Mouse (Mus musculus): ENCODE results near the gene Mrps31.

The Mrps31 gene

DNA sequence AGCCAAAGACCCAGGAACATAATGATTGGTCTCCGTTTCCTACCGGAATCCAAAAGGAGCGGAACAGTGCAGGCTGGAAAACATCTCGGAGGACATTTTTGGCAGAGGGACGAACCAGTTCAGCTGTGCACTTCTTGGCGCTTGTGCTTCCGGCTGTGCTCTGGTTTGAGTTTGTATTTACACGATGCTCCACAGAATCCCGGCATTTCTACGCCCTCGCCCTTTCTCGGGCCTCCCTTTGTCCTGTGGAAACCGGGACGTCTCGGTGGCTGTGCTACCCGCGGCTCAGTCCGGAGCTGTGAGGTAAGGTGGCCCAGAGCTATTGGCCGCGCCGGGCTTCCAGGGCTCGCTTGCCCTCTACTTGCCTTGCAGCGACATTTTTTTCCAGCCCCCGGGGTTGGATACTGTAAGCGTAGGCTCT is at the start of gene Mrps31:
Gene Mrps31 (plus strand): TSS at position 80 of the 421 bp plus-strand sequence.
- DNase-seq (ENCODE audit: low read depth), result peak; percentile 91

DNA sequence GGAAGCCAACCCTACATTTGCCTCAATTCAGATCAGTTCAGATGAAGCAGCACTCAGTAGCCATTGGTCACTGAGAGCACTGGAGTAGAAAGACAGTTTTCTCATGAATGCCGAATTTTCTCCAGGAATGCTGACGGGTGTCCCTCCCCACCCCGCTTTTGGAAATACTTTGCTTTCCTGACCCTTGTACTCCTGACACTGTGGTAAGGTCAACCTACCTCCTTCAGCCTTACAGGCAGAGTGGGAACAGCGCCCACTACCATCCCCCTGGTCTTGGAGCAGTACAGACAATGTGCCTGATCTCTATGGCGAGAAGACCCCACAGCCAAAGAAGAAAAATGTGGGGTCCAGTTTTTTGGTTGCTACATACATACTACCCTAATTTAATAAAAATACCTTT is 34.9 kb upstream of the Mrps31 start:
- DNase-seq (ENCODE audit: low read depth), result no peak

DNA sequence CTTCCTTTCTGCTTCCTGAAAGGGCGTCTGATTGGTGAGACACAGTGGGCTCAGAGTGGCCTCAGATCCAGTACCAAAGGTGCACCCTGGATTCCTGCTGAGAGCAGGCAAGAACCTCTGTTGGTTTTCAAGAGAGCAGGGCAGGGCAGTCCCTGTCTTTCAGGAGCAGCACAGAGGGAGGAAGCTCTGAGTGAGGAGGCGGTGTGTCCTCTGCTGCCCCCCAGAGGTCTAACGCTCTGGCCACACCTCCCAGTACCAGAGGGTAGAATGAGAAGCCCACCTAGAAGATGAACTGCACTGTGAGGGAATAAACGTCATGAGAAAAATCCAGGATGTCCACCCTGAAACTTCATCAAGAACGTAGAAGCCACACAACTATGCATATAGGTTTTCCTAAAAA is 34.3 kb upstream of the Mrps31 start:
- peak; percentile 25 for DNase-seq (ENCODE audit: low read depth)

- DNase-seq (ENCODE audit: low read depth), result no peak
Observed at GRCm38 (mm10) chr8:22380934-22381333, 30.2 kb upstream of the Mrps31 start.

DNA sequence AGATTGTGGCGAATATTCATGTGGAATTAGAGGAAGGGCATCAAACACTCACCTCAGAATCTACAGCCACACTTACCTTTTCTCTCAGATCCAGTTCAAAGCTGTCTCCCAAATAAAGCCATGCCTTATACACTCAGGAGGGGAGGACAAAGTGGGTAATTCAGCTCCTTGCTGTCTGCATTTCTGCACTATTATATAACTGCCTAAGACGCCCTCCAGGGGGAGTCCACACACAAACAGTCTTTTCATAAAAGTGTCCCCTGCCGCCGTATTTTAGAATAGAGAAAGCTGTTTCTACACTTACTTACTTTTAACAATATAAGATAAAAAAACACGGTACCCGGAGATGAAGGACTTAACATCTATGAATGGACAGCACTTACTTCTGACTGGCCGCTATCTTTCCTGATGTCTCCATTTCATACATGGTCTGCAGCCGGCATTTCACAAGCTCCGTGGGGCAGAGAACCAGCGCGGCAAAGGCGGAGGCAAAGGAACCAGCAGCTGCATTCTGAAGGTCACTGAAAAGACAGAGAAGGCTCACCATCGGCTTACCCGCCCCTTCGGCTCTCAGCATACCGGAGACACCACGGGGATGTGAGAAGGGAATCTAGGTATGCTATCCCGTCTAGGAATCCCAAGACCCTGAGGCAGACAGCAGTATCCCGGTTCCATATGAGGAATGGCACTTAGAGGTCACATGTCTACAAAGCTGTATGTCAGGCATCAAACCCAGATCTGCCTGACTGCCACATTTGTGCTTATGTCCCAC is 28.2 kb upstream of the Mrps31 start:
- DNase-seq (ENCODE audit: low read depth), result no peak

DNA sequence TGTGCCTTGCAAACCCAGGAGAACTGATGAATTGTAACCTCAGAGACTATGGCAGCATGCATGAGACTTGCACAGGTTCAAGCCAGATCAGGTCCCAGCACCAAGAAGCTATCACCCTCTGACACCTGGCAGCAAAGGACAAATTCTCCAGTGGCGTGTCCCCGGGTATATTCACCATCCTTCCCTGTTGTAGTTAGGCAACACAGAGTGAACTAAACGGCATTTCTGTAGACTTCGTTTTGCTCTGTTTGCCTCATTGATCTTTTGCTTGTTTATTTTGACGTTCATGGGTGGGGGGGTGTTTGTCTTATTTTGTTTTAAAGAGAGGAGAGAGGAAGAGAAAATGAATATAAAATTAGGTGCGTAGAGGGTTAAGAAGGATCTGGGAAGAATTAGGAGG is 26.0 kb upstream of the Mrps31 start:
- no peak for DNase-seq (ENCODE audit: low read depth)

DNA sequence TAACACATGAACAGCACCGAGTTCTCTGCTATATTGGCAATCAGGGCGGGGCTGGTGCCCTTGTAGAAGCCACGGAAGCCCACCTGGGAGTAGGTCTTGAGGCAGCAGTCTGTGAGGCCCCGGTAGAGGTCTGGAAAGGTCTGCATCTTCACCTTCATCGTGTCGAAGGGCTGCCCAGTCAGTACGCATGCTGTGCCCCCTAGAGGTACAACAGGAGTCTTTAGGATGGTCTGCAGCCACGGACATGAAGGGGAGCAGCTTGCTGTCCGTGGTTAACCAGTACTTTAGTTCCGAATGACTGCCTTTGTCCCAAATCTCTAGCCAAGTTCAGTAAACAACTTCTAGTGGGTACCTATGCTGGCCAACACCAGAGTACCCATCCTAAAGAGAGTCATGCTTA is 21.3 kb upstream of the Mrps31 start:
- DNase-seq (ENCODE audit: low read depth), result no peak

- DNase-seq (ENCODE audit: low read depth), result no peak
Observed at GRCm38 (mm10) chr8:22390766-22391463, 20.2 kb upstream of the Mrps31 start.

GRCm38 (mm10) chr8:22394471-22394870 is 16.7 kb upstream of the Mrps31 start:
- no peak for DNase-seq (ENCODE audit: low read depth)

GRCm38 (mm10) chr8:22395256-22395655 is 15.9 kb upstream of the Mrps31 start:
- DNase-seq (ENCODE audit: low read depth), result no peak

DNA sequence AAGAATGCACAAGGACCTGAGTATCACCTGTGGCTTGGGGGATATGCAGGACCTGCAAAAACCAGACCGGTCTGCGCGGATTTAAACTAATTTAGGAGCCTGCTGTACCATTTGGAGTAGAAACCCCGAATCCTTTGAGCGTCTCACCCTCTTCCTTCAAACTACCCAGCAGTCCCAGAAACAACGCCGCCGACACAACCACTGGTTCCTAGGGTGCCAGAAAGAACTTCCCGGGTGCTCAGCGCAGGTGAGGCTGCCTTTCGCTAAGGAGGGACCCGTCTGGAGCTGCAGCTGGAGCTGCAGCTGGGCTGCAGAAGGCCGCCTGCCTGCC is 13.4 kb upstream of the Mrps31 start:
- no peak for DNase-seq (ENCODE audit: low read depth)

GRCm38 (mm10) chr8:22398142-22398951 is 12.8 kb upstream of the Mrps31 start, which contains the start of gene Slc25a15:
Gene Slc25a15 (minus strand): TSS chr8:22398597.
- DNase-seq (ENCODE audit: low read depth), result peak; percentile 68

GRCm38 (mm10) chr8:22399285-22399880 is 11.8 kb upstream of the Mrps31 start:
- DNase-seq (ENCODE audit: low read depth), result no peak

DNA sequence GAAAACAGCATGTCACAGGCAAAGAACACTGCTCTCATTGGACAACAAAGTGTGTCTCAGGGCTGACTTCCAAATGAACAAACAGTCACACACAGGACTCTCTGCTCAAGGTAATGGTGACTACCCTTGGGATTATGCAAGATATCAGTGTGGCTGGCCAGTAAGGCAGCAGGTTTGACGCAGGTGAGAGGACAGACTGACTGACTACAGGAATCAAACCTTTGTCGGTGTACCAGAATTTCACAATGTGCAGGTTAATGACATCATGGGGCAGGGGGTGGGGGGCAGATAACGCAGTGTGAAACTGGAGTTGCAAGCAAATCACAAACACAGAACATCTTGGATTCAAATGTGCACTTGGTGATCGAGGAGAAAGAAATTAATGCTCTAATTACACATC is 10.6 kb upstream of the Mrps31 start:
- DNase-seq (ENCODE audit: low read depth), result no peak

GRCm38 (mm10) chr8:22403235-22403634 is 7.9 kb upstream of the Mrps31 start:
- no peak for DNase-seq (ENCODE audit: low read depth)

DNA sequence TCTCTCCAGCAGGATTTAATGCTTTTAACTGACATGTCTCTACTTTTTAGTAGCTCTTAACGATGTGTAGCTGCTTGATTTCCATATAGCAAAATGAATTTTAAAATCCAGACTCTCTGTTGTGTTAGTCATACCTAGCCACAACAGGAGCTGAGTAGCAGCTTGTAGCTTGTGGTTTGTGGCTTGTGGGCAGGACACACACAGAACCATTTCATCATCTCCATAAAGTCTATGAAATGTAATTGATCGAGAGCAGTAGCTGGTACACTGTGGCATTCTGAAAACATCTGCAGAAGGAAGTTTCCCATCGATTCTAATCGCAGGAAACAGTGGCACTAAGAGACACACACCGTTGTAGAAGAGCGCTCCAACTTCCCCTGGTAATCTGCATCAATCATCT is 5.4 kb upstream of the Mrps31 start:
- DNase-seq (ENCODE audit: low read depth), result peak; percentile 45

GRCm38 (mm10) chr8:22410688-22411281 is 376 bp upstream of the Mrps31 start:
- no peak for DNase-seq (ENCODE audit: low read depth)

- DNase-seq (ENCODE audit: low read depth), result no peak
Observed at GRCm38 (mm10) chr8:22411971-22412370, 810 bp downstream of the Mrps31 start.

Measured in c-Kit-positive CD71-negative TER-119-negative erythroid progenitor cells, embryonic 14.5 days (primary cell).